Mouse (Mus musculus): ENCODE data around the gene Unc13b.

Unc13b gene

GRCm38 (mm10) chr4:43037860-43038566 is 20.7 kb upstream of the Unc13b start:
- DNase-seq (ENCODE audit: low spot score) = no peak

GRCm38 (mm10) chr4:43038567-43039495 is 19.9 kb upstream of the Unc13b start:
- peak; percentile 27 for DNase-seq (ENCODE audit: low spot score)

- DNase-seq (ENCODE audit: low spot score) = no peak
Measured at GRCm38 (mm10) chr4:43039609-43040008, 19.1 kb upstream of the Unc13b start.

GRCm38 (mm10) chr4:43040114-43040572 is 18.6 kb upstream of the Unc13b start:
- DNase-seq (ENCODE audit: low spot score) = peak; percentile 98

- DNase-seq (ENCODE audit: low spot score) = no peak
Measured at GRCm38 (mm10) chr4:43040881-43041547, 17.7 kb upstream of the Unc13b start.

- DNase-seq (ENCODE audit: low spot score) = peak; percentile 87
Measured at GRCm38 (mm10) chr4:43043644-43044357, 15.0 kb upstream of the Unc13b start.

- peak; percentile 78 for DNase-seq (ENCODE audit: low spot score)
Measured at GRCm38 (mm10) chr4:43044673-43045072, 14.1 kb upstream of the Unc13b start.

- no peak for DNase-seq (ENCODE audit: low spot score)
Measured at GRCm38 (mm10) chr4:43045285-43045658, 13.5 kb upstream of the Unc13b start.

GRCm38 (mm10) chr4:43045659-43046302 is 13.0 kb upstream of the Unc13b start, which contains the start of gene Fam214b:
Gene Fam214b (minus strand): TSS chr4:43046220.
- peak; percentile 100 for DNase-seq (ENCODE audit: low spot score)

- DNase-seq (ENCODE audit: low spot score) = no peak
Measured at GRCm38 (mm10) chr4:43046607-43047006, 12.1 kb upstream of the Unc13b start.

GRCm38 (mm10) chr4:43047231-43047630 is 11.5 kb upstream of the Unc13b start:
- DNase-seq (ENCODE audit: low spot score) = peak; percentile 91

- DNase-seq (ENCODE audit: low spot score) = peak; percentile 73
Measured at GRCm38 (mm10) chr4:43052627-43053026, 6.1 kb upstream of the Unc13b start.

- no peak for DNase-seq (ENCODE audit: low spot score)
Measured at GRCm38 (mm10) chr4:43057654-43058053, 1.1 kb upstream of the Unc13b start.

GRCm38 (mm10) chr4:43058392-43058752 is 381 bp upstream of the Unc13b start:
- DNase-seq (ENCODE audit: low spot score) = no peak

- no peak for DNase-seq (ENCODE audit: low spot score)
Measured at GRCm38 (mm10) chr4:43059697-43060096, 944 bp downstream of the Unc13b start.

GRCm38 (mm10) chr4:43060286-43060685 is 1.5 kb downstream of the Unc13b start:
- no peak for DNase-seq (ENCODE audit: low spot score)

GRCm38 (mm10) chr4:43065471-43065870 is 6.7 kb downstream of the Unc13b start:
- no peak for DNase-seq (ENCODE audit: low spot score)

GRCm38 (mm10) chr4:43074923-43075322 is 16.2 kb downstream of the Unc13b start:
- no peak for DNase-seq (ENCODE audit: low spot score)

GRCm38 (mm10) chr4:43078071-43078718 is 19.4 kb downstream of the Unc13b start:
- no peak for DNase-seq (ENCODE audit: low spot score)

- no peak for DNase-seq (ENCODE audit: low spot score)
Measured at GRCm38 (mm10) chr4:43082458-43082857, 23.7 kb downstream of the Unc13b start.

- no peak for DNase-seq (ENCODE audit: low spot score)
Measured at GRCm38 (mm10) chr4:43089950-43090349, 31.2 kb downstream of the Unc13b start.
